Mouse (Mus musculus) adrenal gland, adult (tissue): ENCODE measurements around the gene Exd2.

Source experiments
- DNase-seq, 2 experiments: peaks; one replicate each; pipeline ENCODE4 v3.0.0; 2022 to 2023; ENCODE audit warnings: low spot score in 1 of 2; ENCODE audit not compliant: inconsistent age in 2 of 2

Exd2 gene

GRCm38 (mm10) chr12:80545310-80545709 is 82.4 kb downstream of the Exd2 start:
- no peak for DNase-seq

DNA sequence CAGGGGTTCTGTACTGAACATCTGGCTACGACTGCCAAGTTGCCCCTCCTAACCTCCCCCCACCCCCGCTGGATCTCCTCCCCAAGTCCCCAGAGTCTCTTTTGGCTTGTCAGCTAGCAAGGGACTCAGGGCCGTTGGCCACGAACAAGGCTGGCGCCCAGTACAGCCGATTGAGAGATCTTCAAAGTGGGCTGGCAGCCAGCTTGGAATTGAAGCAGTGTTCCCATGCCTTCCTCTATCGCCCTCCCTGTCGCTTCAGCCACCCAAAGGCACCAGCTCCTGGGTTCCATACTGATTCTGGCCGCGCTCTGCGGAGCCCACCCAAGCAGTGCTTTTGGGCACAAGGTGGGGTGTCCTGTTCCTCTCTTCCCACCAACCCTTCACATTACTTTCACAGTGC is 86.8 kb downstream of the Exd2 start:
- DNase-seq, result peak in 1 of 2 experiments; percentile 55
